Mouse (Mus musculus) layer of hippocampus, adult 18-20 months (tissue): ENCODE measurements around the gene Rps3a1. TPM values are rescaled to one million over a fixed set of nuclear protein-coding genes. Genes with fewer than 3 reads are reported as not detected.
A peak's percentile ranks its signal among the peaks of the same experiment; 100 is the strongest.

Experiments used
- DNase-seq, 2 experiments: peaks; one replicate each; pipeline ENCODE4 v3.0.0; 2022; ENCODE audit warnings: low spot score in 2 of 2
- long read RNA-seq: library from polyadenylated mRNA; stranded (forward); transcript quantifications from one replicate; pipeline ENCODE4 v2.0.0, GENCODE M21; 2021
- total RNA-seq, 2 experiments: library from RNA; stranded (reverse); gene quantifications; 2 replicates each; pipeline ENCODE4 v1.2.3; 2021

Rps3a1 gene
- total RNA-seq: 100 to 1,000 TPM; 445 to 459 TPM
- long read RNA-seq, transcript Rps3a1-201 (6 exons, 977 nt): major isoform, 115 of 124 reads
- long read RNA-seq, partial matches to known transcripts: 9 of 124 reads
- long read RNA-seq, other reads (novel, unspliced or antisense): 0 of 124 reads

DNA sequence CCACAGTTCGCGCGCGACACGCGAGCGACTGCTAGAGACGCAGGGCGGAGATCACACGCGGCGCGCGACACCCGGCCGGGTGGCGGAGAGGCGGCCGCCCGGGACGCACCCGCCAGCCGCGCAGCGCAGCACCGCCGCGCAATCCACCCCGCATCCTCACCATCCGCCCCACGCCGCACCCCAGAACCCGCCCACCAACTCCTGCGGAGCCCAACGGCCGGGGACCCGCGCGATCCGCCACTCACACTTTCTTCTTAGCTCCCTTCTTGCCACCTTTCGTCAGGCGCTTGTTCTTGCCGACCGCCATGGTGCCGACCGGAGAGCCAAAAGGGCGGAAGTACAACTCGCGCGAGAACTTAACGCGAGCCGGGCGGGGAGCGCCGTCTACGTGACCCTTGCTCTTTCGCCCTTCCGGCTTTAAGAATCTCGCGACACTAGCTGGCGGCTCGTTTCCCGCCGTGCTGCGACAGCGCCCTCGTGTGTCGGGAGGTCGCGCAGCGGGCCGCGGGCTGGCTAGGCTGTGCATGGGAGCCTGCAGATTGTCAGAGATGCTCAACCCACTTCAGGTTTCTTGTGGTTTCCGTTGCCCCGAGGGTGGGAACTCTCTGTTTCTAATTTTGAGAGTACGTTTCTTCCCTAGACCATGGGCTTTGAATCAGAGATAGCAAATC is at the start of gene Rps3a1:
Gene Rps3a1, minus strand, starts transcription at position 440 of the 671 bp plus-strand sequence.
- DNase-seq: peak; percentile 98 to 99

DNA sequence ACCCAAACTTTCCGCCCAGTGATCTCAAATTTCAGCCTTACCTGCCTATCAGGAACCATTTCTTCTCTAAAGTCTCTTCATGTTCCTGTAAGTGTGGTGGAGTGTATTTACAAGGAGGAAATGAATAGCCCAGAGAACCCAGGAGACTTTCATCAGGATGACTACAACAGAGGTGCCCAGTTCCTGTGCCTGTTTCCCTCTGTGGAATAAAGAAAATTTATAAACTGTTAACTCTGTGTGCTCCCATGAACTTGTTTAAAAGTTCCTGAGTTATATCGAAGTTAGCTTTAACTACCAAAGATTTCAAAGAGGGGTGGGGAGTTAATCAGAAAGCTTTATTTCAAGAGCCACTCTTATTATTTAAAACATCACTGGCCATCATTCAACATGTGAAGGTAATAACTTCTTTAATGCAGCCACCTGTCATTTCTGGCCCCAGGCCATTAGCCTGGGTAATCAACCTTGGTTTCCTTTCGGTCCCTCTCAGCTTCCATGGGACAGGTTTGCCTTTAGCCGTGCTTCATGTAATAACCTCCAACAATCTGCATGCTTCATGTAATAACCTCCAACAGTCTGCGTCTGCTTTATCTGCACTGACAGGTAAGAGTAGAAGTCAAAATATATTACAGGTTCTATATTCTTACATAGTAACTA is 45.4 kb upstream of the Rps3a1 start:
- no peak for DNase-seq

DNA sequence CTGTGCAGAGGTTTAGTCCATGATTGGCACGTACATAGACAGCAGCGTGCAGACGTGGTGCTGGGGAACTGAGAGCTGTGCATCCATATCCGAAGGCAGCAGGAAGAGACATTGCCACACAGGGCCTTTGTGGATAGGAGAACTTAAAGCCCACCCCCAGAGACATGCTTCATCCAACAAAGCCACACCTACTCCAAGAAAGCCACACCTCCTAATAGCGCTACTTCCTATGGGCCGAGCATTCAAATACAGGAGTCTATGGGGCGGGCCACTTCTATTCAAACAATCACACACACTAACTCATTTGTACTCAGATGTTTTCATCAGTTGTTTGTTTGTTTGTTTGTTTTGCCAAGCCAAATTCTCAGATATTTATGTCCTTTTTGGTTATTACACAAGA is 42.0 kb upstream of the Rps3a1 start:
- no peak for DNase-seq

DNA sequence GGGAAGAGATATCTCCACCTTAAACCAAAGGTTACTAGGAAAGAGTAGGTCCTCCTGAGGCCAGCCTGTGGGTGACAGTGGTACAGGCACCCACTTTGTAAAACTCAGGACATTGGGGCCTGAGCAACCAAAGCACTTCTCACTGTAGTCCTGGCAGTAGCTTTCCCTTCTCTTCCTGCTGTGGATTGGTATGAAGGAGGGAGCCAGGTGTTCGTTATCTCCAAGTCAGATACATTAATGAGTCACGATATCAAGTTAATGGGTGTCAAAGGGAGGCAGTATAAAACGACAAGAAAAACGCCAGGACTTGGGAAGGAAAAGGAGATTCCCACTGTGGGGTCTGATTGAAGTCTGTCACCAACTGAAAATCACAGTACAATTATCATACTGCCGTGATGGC is 38.6 kb upstream of the Rps3a1 start:
- no peak for DNase-seq

DNA sequence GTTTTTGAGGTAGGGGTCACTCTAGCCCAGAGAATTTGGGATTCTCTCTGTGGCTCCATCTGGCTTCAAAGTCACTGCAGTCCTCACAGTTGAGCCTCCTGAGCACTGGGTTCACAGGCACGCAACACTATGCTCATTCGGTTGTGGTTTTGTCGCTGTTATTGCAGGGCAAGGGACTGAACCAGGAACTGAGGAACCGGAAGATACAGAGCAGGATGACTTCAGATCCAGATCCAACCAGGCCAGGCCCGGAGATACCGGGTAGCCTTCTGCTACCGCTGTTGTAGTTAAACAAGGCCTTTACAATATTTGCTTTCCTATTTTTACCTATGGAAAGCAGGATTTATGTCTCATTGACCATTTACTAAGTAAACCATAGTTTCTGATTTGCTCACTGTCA is 37.2 kb upstream of the Rps3a1 start:
- DNase-seq: no peak

DNA sequence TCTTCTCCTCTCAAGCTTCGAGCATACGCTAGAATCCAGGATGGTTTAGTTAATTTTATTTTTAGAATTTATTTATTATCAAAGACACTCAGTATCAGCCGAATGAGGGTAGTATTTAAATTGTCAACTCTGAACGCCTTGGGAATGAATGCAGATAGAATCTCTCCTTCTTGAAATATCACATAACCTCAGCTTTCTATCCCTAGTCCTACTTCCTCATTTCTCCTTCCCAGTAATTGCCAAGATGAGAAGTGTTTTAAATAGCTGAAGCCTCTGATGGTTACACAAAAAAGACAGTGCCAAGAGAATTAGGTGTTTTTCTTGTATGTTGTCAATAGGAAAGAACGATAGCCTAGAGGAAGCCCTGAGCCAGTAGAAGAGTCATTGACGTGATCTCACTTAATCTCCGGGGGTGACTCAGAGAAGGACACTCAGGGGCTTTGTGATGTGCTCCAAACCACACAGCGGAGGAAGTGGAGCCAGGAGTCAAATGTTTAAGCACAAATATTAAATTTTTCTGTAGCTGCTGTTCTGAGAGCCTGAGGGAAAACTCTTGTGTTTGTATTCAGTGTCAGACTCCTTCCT is 26.4 kb upstream of the Rps3a1 start:
- no peak for DNase-seq

DNA sequence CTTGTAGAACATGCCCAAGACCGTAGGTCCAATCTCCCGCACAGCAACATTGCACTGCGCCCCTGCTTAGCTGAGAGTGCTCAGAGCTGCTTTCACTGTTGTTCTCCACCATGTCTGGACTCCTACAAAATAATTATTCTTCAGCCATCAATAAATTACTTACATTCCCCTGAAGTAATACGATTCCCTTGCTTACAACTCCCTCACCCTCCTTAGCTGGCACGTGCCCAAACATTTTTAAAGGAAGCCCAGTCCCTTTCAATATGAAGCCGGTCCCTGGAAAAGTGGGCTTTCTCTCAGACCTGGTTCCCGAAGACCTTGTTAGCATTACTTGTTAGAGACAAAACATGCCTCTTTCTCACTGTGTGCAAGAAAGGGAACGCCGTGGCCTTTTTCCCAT is 7.0 kb upstream of the Rps3a1 start:
- no peak for DNase-seq

DNA sequence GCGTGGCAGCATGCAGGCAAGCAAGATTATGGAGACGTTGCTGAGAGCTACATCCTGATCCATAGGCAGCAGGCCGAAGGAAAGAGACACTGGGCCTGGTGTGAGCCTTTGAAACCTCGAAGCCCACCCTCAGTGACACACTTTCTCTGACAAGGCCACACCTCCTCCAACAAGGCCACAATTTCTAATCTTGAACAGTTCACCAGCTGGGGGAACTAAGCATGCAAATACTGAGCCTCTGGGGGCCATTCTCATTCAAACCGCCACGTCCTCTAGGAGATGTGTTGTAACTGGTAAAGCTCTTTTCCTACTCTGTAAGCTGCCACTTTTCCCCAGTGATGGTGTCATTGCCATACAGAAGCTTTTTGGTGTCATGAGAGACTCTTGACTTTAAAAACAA is 6.6 kb upstream of the Rps3a1 start:
- DNase-seq: no peak

DNA sequence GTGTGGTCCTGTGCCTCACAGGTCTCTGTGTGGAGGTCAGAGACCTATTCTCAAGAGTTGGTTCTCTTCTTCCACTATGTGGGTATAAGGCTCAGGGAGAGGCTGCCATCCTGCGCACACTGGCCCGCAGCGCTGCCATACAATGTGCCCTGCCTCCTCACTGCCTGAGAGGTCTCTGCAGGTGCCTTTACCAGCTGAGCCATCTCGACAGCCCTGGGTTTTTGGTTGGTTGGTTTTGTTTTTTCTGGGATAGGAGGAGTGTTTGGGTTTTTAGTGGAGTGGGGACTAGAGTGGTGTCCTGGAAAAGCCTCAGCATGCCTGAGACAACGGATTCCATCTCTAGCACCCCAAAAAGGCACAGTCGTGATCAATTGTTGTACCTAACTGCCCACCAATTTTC is 841 bp upstream of the Rps3a1 start:
- DNase-seq: no peak

DNA sequence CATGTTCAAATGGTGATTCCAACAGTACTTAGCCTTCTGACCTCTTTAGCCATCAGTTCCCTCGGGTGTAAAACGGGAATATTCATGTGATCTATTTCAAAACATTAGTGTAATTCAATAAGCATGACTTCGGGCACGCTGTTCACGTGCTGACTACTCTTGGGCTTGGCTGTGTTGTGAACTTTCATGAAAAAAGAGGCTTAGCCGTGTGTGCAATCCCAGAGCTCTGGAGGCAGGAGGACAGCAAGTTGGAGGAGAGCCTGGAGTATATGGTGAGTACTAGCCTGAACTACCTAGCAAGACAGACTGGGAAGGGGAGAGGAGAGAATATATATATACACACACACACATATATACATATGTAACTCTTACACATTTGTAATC is 424 bp upstream of the Rps3a1 start:
- no peak for DNase-seq

DNA sequence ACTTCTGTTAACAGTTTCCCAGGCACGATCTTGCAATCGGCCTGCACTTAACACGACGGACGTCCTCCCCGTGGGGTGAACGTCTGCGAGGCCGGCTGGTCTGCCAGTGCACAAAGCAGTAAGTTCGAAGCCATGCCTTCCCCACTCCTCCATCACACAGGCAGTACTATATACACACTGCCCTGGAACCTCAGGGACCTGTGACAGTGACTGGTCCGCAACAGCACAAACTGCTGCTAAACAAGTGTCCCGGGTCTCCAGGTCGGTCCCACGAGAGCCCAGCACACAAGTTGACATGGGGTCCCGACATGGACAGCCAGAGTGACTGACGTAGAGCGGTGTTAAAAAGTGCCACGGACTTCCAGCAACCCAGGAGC is 628 bp downstream of the Rps3a1 start:
- no peak for DNase-seq

DNA sequence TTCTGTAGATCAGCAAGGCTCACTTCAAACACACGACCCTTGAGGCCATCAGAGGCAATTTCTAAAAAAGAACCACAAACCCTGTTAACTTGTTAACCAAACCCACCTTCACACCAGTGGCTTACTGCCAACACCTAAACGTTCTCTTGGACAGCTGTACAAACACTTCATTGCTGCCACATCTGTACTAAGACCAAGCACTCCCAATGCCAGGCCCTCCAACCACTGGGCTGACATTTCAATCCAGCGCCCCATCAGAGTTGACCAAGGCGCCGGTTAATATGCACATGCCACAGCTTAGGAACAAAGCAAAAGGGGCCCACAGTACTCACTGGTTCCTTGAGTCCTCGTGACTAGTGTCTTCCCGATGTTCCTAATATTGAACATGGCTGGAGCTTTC is 1.1 kb downstream of the Rps3a1 start:
- DNase-seq: no peak

DNA sequence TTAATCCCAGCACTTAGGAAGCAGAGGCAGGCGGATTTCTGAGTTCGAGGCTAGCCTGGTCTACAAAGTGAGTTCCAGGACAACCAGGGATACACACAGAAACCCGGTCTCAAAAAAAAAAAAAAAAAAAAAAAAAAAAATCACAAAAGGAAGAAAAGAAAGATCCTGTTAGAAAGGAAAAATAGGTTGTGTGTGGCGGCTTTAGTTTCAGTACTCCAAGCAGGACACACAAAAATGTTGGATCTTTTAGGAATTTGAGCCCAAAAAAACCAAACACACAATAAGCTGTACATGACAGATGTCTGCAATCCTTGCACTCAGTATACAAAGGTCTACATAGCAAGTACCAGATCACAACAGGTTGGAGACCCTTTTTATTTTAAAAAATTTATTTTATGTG is 2.8 kb downstream of the Rps3a1 start:
- DNase-seq: no peak

DNA sequence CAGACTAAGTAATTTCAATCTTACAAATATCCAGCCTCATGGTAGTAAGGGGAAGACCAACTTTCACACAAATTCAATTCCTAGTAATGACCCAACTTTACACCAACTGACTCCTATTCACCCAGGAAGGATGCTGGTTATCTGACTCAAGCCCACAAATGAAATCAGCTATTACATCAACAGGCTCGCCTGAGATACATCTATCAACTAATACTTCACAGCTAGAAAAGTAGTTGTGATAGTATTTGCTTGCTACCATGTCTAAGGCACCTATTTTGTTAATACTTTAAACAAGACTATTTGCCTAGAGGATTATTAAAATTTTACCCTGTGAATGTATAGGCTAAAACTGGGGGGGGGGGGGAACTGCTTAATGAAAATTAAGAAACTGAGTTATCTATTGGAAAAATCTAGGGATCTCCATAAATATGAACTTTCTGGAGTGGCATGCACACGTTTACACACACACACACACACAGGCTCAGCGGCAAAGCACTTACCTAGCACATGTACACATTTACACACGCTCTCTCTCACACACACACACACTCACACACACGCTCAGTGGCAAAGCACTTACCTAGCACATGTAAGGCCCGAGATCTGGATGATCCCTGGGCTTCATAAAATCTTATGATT is 5.4 kb downstream of the Rps3a1 start:
- no peak for DNase-seq

DNA sequence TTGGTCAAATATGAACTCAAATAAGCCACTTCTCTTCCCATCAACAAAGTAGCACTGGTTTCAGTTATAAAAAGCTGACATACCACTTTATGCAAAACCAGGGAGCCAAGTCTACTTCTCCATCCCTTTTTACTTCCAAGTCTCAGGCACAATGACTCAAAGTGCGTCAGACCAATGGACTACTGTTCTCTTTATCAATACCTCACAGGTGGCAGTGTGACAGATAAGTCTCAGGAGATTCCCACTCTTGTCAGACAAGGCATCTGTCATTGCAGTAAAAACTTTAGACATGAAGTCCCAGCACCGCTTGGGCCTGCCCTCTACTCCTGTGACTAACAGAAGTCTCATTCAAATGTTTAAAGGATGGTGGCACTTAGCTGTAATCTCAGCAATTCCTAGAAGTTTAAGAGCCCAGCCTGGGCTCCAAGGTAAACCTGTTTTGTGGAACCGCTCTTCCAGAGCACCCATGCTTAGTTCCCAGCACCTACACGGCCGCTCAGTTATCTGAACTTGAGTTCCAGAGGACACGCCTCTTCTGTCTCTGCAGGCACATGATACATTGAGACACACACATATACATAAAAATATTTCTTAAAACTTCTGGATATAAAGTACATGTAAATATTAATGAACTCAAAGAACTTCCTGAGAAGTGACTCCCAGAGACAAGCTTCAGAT is 6.5 kb downstream of the Rps3a1 start:
- DNase-seq: no peak

DNA sequence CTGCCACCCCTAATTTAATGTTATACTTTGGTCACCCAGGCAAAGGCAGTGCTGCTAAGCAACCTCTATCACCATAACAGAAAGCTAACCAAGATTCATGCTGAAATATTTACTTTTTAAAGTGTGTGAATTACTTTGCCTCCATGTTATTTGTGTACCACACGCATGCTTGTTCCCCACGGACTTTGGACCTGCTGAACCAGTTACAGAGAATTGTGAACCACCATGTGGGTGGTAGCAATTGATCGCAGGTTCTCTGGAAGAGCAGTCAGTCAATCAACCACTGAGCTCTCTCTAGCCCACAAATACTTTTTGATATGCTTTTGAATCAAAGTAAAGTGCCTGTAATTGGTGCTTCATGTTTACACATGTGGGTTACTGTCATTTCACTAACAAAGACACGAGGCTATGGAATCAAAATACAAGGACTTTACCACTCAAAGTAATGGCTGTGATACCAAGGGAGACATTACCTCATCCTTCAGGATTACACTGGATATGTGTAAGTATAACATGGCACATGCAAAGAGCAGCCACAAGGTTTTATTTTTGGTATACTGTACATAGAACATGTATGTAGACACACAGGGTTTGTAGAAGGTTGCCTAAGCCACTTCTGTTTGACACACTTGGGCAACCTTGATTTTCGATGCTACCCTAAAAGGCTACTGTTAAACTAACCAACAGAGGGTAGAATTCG is 7.4 kb downstream of the Rps3a1 start:
- DNase-seq: no peak

DNA sequence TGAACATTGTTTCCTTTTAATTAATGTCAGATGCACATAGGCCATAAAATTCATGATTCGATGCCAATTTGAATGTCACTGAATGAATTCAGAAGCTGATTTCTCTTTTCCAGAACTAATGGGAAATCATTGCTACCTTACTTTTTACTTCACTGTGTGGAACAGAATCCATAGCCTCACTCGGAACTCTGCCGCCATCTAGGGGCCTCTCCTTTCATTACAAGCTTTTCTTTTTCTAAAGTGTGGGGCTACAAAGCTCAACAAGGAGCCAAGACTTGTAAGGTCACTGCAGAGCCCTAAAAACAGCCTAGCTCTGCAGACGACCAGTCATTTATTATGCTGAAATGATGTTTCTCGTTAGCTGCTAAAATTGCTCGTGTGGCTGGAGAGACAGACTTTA is 12.7 kb downstream of the Rps3a1 start:
- DNase-seq: peak; percentile 71 to 86

DNA sequence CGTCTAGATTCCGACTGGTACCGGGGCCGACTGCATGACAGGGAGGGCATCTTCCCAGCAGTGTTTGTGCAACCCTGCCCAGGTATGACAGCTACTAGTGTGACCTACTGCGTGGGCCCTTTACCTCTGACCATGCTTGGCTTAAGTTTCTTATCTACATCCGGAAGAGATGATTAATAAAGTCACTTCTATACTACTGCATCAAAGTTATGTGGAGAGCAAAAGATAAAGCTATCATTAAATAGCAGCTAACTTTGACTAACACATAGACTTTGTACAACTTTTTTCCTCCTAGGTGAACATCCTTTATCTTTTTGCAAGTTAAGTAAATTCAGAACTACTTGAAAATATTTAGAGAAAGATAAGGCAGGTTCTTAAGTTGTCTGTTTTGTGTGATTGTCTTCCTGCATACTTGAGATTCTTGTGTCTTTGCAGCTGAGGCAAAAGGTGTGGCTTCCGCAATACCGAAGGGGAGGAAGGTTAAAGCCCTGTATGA is 19.2 kb downstream of the Rps3a1 start:
- no peak for DNase-seq

DNA sequence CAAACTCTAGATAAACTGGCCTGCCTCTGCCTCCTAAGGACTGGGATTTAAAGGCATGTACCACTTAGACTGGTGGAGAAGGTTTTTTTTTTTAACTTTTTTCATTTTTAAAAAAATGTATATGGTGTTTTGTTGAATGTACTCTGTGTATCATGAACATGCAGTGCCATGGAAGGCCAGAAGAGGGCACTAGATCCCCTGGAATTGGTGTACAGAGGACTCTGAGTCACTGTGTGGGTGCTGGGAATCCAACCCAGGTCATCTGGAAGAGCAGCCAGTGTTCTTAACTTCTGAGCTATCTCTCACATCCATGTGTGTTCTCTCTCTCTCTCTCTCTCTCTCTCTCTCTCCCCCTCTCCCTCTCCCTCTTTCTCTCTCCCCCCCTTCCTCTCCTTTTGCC is 20.3 kb downstream of the Rps3a1 start:
- DNase-seq: no peak

DNA sequence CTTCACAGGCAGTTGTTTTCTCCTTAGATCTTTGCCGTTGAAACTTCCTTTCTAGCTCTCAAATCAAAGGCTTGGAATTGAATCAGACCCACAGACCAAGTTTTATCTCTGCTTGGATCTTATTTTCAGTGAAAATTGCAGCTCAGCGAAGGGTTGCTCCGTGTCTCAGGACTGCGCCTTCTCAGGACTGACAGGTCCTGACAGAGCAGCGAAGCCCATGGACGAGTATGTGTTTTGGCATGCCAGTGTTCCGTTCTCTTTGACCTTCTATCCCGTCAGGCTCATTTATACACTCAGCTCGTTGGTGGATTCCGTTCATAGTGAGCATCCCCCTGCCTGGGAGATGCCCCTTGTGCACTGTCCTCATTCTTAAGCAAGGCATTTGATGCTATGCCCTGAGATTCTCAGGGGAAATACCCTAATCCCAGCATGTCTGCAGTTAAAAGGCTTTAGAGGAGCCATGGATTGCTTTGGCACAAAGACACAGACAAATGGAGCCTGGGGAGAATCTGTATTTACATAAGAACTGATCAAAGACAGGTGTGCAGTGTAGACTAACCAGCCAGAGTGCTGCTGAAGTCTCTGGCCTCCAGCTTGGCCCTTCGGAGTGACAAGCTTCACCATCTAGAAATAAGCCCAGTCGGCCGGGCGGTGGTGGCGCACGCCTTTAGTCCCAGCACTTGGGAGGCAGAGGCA is 23.1 kb downstream of the Rps3a1 start:
- DNase-seq: no peak
